Mouse (Mus musculus) gastrocnemius, postnatal 36 days (tissue): ENCODE measurements around the gene Dok1. TPM values are rescaled to one million over a fixed set of nuclear protein-coding genes. Genes with fewer than 3 reads are reported as not detected.

Experiments
- DNase-seq, 2 experiments: peaks; one replicate each; pipeline ENCODE4 v3.0.0; 2022
- intact Hi-C: fragments of 180-260 bp; cut with DNase I; formaldehyde crosslinking; loops from one replicate; pipeline ENCODE4 v1.15.1; 2025
- microRNA-seq, 2 experiments: library from miRNA; unstranded; fragments of <30 nt; microRNA quantifications; one replicate each; pipeline ENCODE4 v1.2.0; 2021
- total RNA-seq, 2 experiments: library from RNA; stranded (reverse); gene quantifications; 2 replicates each; pipeline ENCODE4 v1.2.3; 2021

Gene Dok1
- total RNA-seq, 2 experiments from 2014 or later: 2.4 to 2.5 TPM

- DNase-seq: no peak
These were observed 38.9 kb downstream of the Dok1 start for GRCm38 (mm10) chr6:82994372-82994771.

GRCm38 (mm10) chr6:82993696-82994095 lies 39.6 kb downstream of the Dok1 start:
- intact Hi-C loops: no loop called here
- DNase-seq: no peak

More at GRCm38 (mm10) chr6:82994372-82994771, 38.9 kb downstream of the Dok1 start:
- intact Hi-C loops: no loop called here

- DNase-seq: no peak
- intact Hi-C loops: no loop called here
These were observed 45.8 kb downstream of the Dok1 start for GRCm38 (mm10) chr6:82987411-82987971.

Small RNA genes lying within 50 kb of the gene (microRNA-seq; reads per million reads assigned to microRNA genes)
- gene Mir7040: 0 to 0.74 reads per million in 2 experiments

Other genes starting within 250 kb of the Dok1 start
- gene Sema4f, start 93.7 kb downstream of the Dok1 start, total RNA-seq: under 1 TPM; 0.10 to 0.15 TPM
- gene M1ap, start 86.6 kb downstream of the Dok1 start, total RNA-seq: not detected
- 1 to 10 TPM; 2.9 to 3.1 TPM for gene Loxl3, start 702 bp upstream of the Dok1 start, total RNA-seq
- gene Aup1, start 21.1 kb upstream of the Dok1 start, total RNA-seq: 10 to 100 TPM; 82.8 to 88.8 TPM
- 10 to 100 TPM; 16.7 to 18.3 TPM for gene Htra2, start 21.8 kb upstream of the Dok1 start, total RNA-seq
- under 1 TPM; 0.26 to 0.32 TPM for gene Dqx1, start 24.4 kb upstream of the Dok1 start, total RNA-seq
- gene Tlx2, start 36.8 kb upstream of the Dok1 start, total RNA-seq: not detected
- gene Pcgf1, start 44.4 kb upstream of the Dok1 start, total RNA-seq: 1 to 10 TPM; 4.5 to 7.4 TPM
- under 1 TPM in 1 of 2 experiments, not detected in 1; 0.56 TPM for gene Lbx2, start 52.9 kb upstream of the Dok1 start, total RNA-seq
- 1 to 10 TPM; 1.2 to 3.1 TPM for gene Ccdc142, start 68.1 kb upstream of the Dok1 start, total RNA-seq
- gene Gm42688, start 68.1 kb upstream of the Dok1 start, total RNA-seq: 1 to 10 TPM in 1 of 2 experiments, under 1 TPM in 1; 0.69 to 1.0 TPM
- 100 to 1,000 TPM in 1 of 2 experiments, 10 to 100 TPM in 1; 91.0 to 103 TPM for gene Mrpl53, start 75.6 kb upstream of the Dok1 start, total RNA-seq
- gene Mogs, start 82.0 kb upstream of the Dok1 start, total RNA-seq: 1 to 10 TPM; 4.4 to 4.5 TPM
- gene Wbp1, start 88.1 kb upstream of the Dok1 start, total RNA-seq: 10 to 100 TPM; 35.4 to 35.8 TPM
- gene Ino80b, start 92.0 kb upstream of the Dok1 start, total RNA-seq: 10 to 100 TPM; 14.3 to 14.5 TPM
- gene Rtkn, start 102.0 kb upstream of the Dok1 start, total RNA-seq: 10 to 100 TPM; 11.3 to 13.8 TPM
- gene Wdr54, start 122.9 kb upstream of the Dok1 start, total RNA-seq: 1 to 10 TPM in 1 of 2 experiments, under 1 TPM in 1; 0.92 to 1.3 TPM
- gene 1700003E16Rik, start 122.9 kb upstream of the Dok1 start, total RNA-seq: under 1 TPM in 1 of 2 experiments, not detected in 1; 0.13 TPM
- gene Dctn1, start 132.4 kb upstream of the Dok1 start, total RNA-seq: 100 to 1,000 TPM; 128 to 135 TPM
- not detected for gene Slc4a5, start 186.4 kb upstream of the Dok1 start, total RNA-seq